Mouse (Mus musculus) retina, postnatal 1 day (tissue): ENCODE measurements around the gene Adcy9.

ENCODE experiments used
- DNase-seq: peaks from one replicate; pipeline ENCODE4 v3.0.0-alpha.2; 2012

The Adcy9 gene

DNA sequence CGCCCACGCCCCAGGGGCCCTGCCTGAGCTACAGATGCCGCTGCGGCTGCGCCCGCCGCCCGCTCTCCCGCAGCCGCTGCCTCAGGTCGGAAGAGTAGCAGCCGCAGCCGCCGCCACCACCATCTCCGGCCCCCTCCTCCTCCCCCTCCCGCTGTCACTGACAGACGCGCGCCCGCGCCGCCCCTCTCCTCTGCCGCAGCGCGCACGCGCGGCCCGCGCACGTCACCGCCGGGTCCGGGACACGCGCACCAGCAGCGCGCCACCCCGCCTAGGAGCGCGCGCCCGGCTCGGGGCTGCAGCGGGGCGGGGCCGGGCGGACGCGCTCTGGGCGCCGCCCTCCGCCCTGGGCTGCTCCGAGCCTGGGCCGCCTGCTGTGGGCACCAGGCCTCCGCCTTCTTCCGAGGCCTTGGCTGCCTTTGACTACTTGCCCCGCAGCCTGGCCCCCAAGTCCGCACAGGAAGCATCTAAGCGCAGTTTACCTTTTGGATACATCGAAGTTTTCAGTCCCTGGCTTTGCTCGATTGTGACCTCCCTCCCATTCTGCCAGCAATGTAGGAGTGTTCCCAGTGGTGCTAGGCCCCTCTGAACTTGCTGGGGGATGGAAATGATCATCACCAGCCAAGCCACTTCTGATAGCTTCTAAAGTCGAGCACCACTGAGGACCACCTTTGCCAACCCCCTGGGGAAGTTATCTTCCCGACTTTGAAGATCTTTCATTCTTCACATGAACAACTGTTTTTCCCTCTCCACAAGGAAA is at the start of gene Adcy9:
TSS of gene Adcy9 (minus strand) at position 201 of the 757 bp plus-strand sequence.
- DNase-seq, result peak; percentile 93

- DNase-seq, result no peak
Measured at GRCm38 (mm10) chr16:4469599-4470352, 49.5 kb upstream of the Adcy9 start.

DNA sequence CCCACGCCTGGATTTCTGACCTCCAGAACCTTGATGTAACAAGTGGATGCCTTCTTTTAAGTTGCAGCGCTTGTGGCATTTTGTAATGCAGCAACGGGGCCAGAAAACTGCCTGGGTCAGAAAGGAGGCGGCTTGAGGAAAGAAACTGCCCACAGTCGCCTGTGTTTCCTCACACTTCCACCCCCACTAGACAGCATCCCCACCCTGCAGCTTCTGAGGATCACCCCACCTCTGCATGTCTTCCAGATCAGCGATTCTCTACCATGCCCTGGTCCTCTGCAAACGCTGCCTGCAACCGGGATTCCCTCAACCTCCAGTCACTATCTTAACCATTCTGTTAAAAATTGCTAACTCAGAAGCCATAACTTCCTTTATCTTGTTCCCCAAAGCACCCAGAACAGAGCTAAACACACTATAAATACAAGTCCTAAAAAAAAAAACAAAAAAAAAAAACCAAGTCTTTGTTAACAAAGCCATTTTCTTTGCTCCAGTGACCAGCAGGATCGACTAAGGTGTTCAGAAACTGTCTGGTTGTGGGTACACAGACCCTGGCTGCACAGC is 44.3 kb upstream of the Adcy9 start:
- no peak for DNase-seq

- no peak for DNase-seq
Measured at GRCm38 (mm10) chr16:4457927-4458326, 37.6 kb upstream of the Adcy9 start.

DNA sequence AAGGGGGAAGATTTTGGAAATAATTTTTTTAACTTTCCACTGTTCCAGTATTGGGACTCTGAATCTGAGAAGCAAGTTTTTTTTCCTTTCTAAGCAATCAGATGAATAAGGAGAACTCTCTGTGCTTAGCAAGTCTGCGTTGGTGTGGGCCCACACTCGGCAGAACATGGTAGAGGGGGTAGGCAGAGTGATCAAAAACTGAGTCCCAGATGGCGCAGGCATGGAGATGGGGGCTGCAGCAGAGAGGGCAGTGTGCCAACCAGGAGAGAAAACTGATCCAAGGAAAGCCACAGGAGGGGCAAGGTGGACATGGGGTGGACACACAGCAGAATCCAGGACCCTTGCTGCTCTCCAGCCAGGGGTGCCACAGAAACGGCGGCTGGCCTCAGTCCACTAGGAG is 36.1 kb upstream of the Adcy9 start:
- no peak for DNase-seq

DNA sequence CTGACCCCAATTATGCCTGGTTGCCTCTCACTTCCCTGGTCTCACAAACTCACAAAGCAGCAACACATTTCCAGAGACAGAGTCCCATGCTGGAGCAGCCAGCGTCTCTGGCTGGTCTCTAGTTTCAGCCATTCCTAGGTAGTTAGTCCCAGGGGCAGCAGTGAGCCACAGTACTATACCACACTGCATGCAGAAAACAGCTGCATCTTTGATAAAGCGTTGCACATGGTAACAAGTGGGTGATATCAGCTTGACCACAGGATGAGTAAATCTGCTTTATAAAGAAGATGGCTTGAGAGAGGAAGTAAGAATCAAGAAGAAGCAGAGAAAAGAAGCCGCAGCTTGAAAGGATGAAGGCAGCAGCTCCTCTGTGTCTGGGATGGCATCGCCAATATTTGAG is 35.4 kb upstream of the Adcy9 start:
- DNase-seq, result peak; percentile 13

GRCm38 (mm10) chr16:4454563-4454962 is 34.3 kb upstream of the Adcy9 start:
- no peak for DNase-seq

GRCm38 (mm10) chr16:4449418-4449817 is 29.1 kb upstream of the Adcy9 start:
- DNase-seq, result no peak

GRCm38 (mm10) chr16:4448235-4448634 is 27.9 kb upstream of the Adcy9 start:
- peak; percentile 9 for DNase-seq

DNA sequence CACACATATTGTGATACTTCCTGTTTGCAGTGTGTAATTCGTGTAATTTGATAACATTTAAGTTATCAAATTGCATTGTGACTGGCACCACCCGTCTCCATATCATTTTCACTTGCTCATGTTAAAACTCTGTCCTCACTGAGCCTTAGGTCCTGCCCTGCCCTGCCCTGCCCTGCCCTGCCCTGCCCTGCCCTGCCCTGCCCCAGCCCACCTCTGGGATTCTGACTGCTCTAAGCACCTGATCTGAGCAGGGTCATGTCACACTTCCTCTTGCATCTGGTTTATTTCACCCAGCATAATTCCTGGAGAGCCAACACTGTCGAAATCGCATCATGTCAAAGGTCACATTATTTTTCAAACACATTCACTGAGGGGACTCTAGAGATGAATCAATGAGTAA is 26.1 kb upstream of the Adcy9 start:
- DNase-seq, result no peak

- no peak for DNase-seq
Measured at GRCm38 (mm10) chr16:4444378-4444777, 24.1 kb upstream of the Adcy9 start.

DNA sequence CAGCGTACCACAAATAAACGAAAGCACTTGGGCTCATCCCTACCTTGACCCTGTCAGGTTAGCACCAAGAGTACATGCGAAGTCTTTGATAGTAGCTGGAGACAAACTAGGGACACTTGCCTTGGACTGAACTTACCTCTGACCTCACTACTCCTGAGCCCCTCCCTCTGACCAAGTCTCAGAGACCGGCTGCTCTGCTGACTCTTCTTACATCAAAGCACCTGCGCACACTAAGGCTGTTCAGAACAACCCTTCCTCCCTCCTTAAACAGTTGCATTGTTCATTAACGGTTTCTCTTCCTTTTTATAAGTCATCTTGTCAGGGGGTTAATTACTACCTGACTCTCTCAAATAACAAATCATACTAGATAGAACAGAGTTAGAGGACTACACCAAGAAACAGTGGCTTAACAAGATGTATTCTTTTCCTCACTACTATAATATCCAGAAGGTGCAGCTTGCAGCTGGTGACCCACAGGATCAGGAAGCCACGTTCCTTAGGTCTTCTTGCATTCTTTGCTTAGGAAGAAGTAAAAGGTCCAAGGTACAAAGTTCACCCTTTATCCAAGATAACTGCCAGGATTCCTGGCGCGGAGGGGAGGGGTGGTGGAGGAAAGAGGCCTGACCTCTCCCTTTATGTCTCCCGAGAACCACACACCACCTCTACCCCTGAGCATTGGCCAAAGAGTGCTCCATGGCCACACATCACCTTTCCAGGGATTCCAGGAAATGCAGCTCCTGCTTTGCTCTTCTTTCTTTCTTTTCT is 19.2 kb upstream of the Adcy9 start:
- DNase-seq, result no peak

- no peak for DNase-seq
Measured at GRCm38 (mm10) chr16:4436738-4437137, 16.4 kb upstream of the Adcy9 start.

GRCm38 (mm10) chr16:4435371-4435770 is 15.1 kb upstream of the Adcy9 start:
- DNase-seq, result no peak

DNA sequence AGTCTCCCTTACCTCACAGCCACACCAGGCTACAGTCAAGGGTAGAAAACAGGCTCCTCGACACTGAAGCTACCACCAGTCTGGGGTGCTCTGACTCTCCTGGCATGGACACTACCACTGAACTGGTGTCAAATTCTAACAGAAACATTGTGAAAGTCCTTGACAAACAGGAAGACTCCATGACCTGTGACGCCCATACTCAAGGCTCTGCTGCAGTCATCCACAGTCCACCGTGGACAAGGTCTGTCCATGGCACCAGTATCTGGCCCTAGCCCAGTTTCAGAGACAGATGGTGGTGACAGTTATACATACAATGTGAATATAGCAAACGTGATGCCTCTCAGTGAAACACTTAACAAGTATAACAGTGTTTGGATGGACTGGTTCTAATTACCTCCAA is 11.5 kb upstream of the Adcy9 start:
- DNase-seq, result no peak

GRCm38 (mm10) chr16:4431013-4431412 is 10.7 kb upstream of the Adcy9 start:
- DNase-seq, result no peak

DNA sequence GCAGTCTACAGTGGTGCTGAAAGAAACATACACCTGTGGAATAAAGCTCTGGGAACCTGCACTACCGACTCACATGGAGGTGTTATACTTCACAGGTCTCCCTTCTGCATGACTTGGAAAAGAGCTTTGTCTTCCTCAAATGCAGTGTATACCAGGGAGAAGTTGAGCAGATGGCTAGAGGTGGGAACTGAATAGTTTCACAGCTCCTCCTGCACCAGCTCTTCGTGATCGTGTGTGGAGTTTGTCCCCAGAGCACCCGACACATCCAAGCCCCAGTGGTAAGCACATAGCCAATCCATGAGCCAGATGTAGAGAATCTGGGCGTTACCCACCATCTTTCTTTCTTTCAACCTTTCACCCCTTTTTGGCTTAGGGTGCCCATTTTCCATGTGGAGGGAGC is 9.9 kb upstream of the Adcy9 start:
- no peak for DNase-seq

DNA sequence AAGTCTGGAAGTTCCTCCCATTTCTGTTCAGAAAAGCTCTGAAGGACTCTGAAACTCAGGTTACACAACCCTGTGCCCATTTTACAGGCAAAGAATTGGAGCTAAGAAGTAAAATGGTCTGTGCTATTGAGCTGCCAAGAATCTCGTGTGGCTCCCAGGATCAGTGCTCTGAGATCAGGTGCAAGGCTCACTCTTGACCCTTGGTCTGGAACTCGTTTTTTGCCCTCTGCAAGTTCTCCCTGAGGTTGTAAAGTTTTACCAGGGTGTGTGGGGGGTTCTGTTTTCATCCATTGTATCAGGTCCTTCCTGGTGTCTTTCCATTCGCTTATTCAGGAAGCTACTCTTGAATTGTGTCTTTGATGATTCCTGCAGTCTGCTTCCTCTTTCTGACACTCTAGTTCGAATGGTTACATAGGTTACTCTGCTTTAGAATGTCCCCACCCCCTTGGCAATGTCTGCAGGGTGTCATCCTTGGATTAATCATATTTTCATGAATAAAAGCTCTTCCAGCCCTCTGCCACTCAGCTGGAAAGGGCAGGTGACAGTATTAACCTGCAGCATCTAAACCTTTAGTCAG is 5.4 kb upstream of the Adcy9 start:
- no peak for DNase-seq

DNA sequence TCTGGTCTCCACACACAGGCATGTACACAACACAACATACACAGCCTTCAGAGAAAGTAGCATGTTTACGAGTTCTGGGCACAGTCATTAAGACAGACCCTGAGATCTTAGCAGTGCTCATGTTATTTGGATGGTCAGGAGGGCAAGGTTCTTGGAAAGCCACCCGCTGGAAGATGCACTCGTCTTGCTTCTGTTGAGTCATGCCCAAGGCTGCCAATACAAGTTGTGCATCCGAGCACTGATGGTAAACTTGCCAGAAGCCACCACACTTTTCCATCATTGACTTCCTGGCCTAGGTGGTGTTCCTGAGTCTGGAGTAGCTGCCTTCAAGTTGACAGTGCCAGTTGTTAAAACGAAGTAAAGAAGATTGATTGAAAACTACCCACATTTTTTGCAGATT is 3.3 kb upstream of the Adcy9 start:
- no peak for DNase-seq

- no peak for DNase-seq
Measured at GRCm38 (mm10) chr16:4422991-4423390, 2.7 kb upstream of the Adcy9 start.

DNA sequence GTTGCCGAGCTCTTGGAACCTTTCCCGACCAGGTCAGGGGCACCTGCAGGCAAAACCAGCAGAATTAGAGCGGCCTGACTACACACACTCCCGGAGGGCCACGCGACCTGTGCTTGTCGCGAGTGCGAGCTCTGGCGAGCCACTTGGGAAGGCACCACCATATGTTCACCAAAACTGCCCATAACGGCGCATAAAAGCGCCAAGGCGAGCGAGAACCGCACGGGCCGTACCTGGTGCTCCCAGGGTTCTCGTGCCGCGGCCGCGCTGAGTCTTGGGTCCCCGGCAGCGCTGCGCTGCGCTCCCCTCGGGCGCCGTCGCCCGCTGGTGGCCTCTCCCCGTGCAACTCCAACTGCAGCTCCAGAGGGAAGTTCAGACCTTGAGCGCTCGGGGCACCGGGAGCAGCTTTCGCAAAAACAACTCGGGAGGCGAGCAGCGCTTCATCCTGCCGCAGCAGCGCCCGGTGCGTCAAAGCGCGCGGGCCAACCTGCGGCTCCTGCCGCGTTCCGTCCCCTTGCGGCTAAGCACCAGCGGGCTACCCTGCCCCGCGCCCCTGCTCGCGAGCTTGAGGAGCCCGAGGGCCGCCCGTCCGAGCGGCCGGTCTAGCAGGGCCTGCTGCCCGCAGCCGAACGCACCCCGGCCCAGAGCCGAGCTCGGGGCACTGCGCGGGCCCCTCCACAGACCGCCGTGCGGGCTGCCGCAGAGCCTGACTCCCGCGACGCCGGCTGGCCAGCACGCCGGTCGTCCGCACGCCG is 576 bp downstream of the Adcy9 start:
- DNase-seq, result no peak
